Mouse (Mus musculus): ENCODE data around the gene Fat1.

Gene Fat1

GRCm38 (mm10) chr8:44962572-44963231 lies 27.5 kb downstream of the Fat1 start:
- DNase-seq, result no peak

GRCm38 (mm10) chr8:44967521-44968039 lies 32.3 kb downstream of the Fat1 start:
- no peak for DNase-seq

DNA sequence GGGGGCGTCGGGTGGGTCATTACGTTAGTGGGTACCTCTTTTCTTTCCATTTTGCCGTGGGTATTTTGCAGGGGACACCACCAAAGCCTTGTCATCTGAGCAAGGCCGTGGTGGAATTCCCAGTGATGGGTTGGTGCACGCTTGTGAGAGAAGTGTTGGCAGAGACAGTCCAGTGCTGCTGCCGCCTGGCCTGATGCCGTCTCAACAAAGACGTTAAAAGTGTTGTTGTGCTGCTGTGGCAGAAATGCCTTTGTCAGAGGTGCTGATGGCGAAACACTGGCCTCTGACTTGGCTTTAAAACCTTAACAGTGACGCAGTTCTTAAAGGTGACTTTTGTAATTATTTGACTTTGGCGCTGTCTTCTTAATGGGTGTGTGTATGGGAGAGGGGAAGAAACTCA lies 34.8 kb downstream of the Fat1 start:
- DNase-seq, result no peak

GRCm38 (mm10) chr8:44971346-44971745 lies 36.1 kb downstream of the Fat1 start:
- DNase-seq, result no peak

GRCm38 (mm10) chr8:44971964-44972363 lies 36.7 kb downstream of the Fat1 start:
- DNase-seq, result no peak

- DNase-seq, result peak; percentile 10
Observed at GRCm38 (mm10) chr8:44975113-44975512, 39.9 kb downstream of the Fat1 start.

GRCm38 (mm10) chr8:44975654-44976053 lies 40.4 kb downstream of the Fat1 start:
- DNase-seq, result no peak

DNA sequence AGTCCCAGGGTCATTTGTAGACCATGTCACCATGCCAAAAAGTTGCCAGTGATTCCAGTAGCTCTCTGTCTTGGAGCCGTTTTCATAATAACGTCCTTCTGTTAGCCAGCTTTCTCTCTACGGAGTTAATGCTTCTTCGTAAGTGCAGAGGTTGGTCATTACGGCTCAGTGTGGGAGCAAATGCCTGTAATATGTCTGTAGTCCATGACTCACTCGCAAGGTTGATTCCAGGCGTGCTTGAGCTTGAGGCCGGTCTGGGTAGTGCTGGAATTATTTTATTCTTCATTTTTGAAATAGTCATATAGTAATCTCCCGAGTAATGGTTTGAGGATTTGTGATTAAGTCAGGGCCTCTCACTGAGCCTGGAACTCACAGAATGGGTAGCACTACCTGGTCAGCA lies 43.4 kb downstream of the Fat1 start:
- no peak for DNase-seq

DNA sequence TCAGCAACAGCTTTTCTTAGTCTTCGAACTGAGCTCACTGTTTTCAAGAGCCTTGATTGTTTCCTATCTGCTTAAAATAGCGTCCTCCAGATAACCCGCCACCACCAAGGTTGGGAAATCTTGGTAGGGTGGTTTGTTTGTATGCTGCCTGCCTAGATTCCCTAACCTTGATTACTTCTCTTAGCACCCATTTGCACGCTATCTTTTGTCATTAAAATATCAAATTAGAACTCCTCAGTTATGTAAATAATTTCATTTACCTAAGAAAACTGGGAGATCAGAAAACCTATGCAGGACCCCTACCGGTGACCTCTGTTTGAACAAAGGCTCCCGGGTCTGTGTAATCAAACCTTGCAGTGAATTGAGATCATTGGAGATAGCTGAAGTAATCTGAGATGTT lies 44.0 kb downstream of the Fat1 start:
- DNase-seq, result no peak

GRCm38 (mm10) chr8:44980030-44980429 lies 44.8 kb downstream of the Fat1 start:
- DNase-seq, result peak; percentile 75

DNA sequence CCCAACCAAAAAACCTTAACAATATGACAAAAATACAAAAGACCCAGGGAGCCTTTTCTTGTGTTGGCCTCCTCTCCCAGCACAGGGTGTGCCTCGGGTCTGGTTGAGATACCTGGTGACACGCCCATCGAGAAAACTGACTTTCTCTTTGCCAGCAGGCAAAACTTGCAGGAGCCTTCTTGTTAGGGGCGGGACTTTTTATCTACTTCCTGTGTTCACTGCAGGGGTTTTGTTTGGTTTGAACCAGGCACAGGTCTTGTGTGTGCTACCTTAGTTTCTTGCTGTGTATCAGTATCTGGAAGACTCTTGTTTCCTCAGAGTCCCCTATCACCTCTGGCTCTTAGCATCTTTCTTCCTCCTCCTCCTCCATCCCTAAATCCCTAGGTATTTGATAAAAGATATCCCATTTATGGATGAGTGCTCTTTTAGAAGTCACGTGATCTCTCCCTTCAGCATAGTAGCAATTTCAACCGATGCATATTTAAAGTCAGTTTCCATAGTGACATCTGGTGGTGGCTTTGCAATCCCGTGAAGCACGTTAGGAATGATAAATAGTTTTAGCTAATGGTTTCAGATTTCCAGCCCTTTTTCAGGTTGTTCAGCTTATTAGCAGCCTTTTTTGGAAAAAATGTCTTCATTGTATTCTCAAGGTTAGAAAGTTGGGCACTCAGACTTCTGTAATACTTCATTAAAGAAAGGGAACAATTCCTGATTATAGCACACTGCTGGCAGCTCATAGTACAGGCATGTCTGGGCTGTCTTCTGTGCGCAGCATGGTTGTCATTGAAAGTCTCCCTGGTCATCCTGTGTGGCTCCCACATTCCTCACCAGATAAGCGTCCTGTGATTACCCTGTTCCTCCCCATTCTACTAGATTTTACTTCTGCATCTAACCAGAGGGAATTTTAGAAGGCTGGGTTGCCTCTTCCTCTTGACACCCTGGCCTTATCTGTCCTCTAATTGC lies 50.4 kb downstream of the Fat1 start:
- peak; percentile 40 for DNase-seq

DNA sequence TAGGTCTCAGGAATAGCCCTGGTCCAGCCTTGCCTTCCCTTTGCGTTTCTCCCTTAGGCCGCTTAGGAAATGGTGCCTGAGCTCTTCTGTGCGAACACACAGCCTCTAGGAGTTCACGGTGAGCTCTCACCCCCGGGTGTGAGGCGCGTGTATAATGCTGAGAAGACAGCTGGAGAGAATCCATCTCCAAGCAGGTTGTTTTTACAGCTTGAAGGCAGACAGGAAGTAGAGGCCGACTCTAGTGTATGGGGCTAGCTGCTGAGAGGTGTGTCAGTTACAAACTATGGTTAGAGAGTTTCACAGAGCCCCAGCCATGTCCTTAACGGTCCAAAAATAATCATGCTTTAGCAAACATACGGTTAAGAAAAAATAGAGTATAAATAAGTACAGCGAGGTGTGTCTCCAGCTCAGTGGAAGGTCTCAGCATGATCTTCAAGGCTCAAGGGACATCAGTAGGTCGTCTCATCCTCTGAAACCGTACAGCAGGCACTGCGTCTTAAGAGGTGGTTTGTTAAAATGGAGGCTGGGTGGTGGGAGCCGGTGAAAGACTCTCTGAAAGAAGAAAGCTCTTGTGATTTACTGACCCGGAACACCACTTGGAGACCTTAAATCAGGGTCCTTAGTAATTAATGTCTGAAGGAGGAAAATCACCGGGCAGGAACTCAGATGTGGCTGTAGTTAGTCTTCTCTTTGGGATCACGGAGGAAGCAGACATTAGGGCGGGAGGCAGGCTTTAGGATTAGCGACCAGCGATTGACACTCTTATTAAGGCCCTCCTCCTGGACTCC lies 56.6 kb downstream of the Fat1 start:
- no peak for DNase-seq

- no peak for DNase-seq
Observed at GRCm38 (mm10) chr8:44992664-44993063, 57.4 kb downstream of the Fat1 start.

DNA sequence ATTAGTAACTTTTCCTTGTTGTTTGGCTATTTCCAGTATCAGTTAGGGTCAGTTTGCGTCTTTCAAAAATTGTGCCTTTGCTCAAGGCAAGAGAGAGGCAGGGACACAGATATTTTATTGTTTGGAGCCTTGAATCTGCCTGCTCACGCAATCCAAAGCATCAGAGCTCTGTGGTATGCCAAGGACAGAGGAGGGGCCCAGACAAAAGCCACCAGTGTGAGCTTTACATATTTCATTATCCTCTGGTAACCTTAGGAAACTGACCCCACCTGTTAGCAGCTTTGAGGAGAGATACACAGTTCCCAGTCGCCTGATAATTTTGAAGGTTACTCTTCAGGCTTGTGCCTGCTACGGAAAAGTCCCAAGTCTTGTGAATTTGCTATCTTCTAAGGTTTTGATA lies 58.1 kb downstream of the Fat1 start:
- no peak for DNase-seq

GRCm38 (mm10) chr8:44996493-44996892 lies 61.2 kb downstream of the Fat1 start:
- DNase-seq, result no peak

GRCm38 (mm10) chr8:44997321-44997720 lies 62.1 kb downstream of the Fat1 start:
- DNase-seq, result no peak

DNA sequence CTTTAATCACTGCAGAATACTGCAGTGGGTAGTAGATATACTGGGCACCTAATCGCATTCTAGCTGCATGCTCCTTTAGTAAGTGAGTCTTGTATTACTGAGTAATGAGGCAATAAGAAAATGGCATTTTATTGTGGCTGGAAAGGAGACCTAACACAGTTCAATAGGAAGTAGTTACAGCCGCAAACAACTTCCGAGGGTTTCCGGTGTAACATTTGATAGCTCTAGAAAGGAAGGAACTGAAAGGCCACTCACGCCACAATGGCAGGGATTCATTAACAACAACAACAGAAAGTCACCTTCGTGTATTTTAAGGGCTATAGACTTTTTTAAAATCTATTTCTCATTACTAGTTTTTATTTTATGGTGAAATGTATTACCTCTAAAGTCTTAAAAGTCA lies 62.6 kb downstream of the Fat1 start:
- no peak for DNase-seq

DNA sequence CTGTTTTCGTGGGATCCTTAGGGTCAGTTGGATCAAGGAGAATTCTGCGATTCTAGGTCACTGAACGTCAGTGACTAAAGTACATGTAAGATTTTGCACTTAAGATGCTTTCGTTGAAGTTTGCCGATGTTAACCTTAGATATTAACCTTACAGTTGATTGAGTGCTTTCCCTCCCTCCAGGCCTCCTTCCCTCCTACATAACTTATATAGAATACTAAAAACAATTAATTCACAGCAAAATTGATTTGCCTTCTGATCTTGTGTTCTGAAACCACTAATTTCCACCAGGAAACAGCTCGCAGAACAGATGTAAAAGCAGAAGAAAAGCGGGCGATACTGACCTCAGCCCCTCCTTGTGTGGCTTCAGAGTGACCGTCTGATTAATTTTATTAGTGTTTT lies 63.0 kb downstream of the Fat1 start:
- no peak for DNase-seq

DNA sequence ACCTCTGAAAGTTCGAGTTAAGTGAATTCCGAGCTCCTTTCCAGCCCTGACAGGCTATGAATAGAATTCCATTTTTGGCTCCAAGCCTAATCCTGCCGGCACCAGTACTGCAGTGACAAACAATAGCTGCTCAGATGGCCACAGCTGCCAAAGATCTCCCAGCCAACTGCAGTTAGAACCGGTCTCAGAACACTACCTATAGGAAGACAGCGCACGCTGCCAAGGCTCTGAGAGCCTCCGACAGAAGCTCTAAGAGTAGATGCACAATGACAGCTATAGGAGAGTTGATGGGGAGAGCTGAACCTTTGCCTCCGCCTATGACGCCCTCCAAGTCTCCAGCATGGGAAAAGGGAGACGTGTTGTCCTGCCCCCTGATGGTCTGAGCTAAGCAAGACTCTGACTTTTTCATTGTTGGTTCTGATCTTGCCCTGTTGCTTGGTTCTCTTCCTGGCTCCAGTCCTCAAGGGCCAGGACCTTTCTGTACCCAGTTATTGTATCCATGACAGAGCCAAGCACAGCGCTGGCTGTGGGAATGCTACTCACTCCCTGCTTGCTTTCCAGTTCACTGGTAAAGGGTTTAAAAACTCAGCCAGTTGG lies 63.5 kb downstream of the Fat1 start:
- DNase-seq, result peak; percentile 82

- peak; percentile 48 for DNase-seq
Observed at GRCm38 (mm10) chr8:45001577-45002197, 66.4 kb downstream of the Fat1 start.

DNA sequence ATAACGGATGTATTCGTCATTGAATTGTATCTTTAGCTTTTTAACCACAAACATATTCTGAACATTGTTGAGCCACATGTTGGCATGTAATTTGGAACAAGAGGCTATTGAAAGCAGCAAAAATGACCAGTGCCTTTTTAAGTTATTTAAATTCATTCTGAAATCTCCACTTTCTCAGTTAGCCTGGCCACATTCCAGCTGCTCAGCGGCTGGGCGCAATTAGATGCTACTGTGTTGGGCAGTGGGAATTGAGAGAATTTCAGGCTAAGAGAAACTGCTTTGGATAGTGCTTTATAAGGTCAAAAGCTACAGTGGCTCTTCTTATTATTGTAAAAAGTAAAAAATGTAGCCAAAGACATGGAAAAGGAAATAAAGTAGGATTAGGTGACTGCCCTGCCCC lies 67.4 kb downstream of the Fat1 start:
- no peak for DNase-seq

DNA sequence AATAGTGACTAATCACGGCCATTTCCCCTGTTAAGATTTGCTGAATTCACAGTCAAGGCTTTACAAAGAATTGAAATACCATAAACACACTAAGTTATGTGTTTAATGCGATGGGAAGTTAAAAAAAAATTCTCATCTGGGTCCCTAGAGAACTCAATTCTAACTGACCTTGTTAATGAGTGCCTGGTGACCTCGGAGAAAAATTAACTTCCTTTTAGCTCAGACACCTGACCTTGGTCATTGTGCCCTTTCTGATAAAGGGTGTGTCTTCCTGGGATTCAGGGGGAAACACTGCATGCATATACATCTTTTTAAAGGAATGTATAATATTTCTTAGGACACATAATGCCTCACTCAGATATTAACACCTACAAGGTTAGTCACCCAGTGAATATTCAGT lies 68.8 kb downstream of the Fat1 start:
- no peak for DNase-seq
